Mouse (Mus musculus) small intestine, adult 2 months (tissue): ENCODE measurements around the gene Lsm2.

Experiments used
- CTCF ChIP-seq: fragments of 200-500 bp; IDR thresholded peaks from 2 replicates; pipeline ENCODE4 v1.5.1; 2012; ENCODE audit warnings: low read depth, mild to moderate bottlenecking, control low read depth, inconsistent platforms, low read length, moderate library complexity, mixed read lengths; ENCODE audit not compliant: insufficient replicate concordance, insufficient read length; ENCODE audit errors: extremely low read depth
- POLR2A ChIP-seq: fragments of 200-500 bp; IDR thresholded peaks from 2 replicates; pipeline ENCODE4 v1.6.1; 2012; ENCODE audit warnings: low read depth, mild to moderate bottlenecking, control low read depth, inconsistent platforms, low read length, moderate library complexity

DNA sequence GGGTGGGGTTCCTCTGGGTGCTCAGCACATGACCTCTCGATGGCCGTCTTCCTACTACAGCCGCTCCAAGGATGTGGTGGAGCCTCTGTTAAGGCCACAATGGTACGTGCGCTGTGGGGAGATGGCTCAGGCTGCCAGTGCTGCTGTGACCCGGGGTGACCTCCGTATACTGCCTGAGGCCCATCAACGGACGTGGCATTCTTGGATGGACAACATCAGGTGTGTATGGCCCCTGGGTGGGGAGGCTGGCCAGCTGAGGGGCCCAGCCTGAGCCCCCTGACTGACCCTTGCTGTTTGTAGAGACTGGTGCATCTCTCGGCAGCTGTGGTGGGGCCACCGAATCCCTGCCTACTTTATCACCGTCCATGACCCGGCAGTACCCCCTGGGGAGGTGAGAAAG lies 30.8 kb downstream of the Lsm2 start:
- TF ChIP-seq CTCF, result no peak
- TF ChIP-seq POLR2A, result no peak
